Mouse (Mus musculus): Measurements from ENCODE around the gene Atp6v1g2. TPM values are rescaled to one million over a fixed set of nuclear protein-coding genes. Genes with fewer than 3 reads are reported as not detected.

Gene Atp6v1g2
- total and polyA plus RNA-seq, 2 experiments from 2014 or later, result 117 to 210 TPM

GRCm38 (mm10) chr17:35236996-35237395 is 3.5 kb downstream of the Atp6v1g2 start:
- TF ChIP-seq CTCF (IDR thresholded peaks at IDR 0.05), result no peak
- DNase-seq (ENCODE audit: low spot score), result no peak
- Histone ChIP-seq H3K9me3 (ENCODE audit: low read length) (no peaks in the 10 kb centered on the region), H3K4me3 (ENCODE audit: low read depth, low read length) (peak overlapping the region; percentile 42), H3K27ac (ENCODE audit: low read depth, low read length) (peak overlapping the region; percentile 92), H3K4me1 (ENCODE audit: insufficient read depth, low read length) (peaks cover 5% of the 10 kb centered on the region; the same call in 1 of the 2 replicates), H3K27me3 (ENCODE audit: insufficient read depth, low read length) (no peaks in the 10 kb centered on the region), H3K4me2 (ENCODE audit: low read depth, low read length, poor library complexity, severe bottlenecking) (peak overlapping the region; percentile 89), H3K36me3 (ENCODE audit: insufficient read depth, low read length) (0 out of 2 replicates have a peak, but pooled peaks cover 15% of the 10 kb centered on the region), H3K9ac (replicated peaks; ENCODE audit: low read length, poor library complexity, severe bottlenecking) (peak overlapping the region; percentile 66)
- 63% methylated on average over 9 of the region's 9 CpGs for WGBS
- no peak for ATAC-seq (ENCODE audit: low FRiP score)

GRCm38 (mm10) chr17:35237504-35237903 is 4.0 kb downstream of the Atp6v1g2 start:
- no peak overlapping the region for H3K27ac ChIP-seq (ENCODE audit: low read depth, low read length)
- H3K9me3 ChIP-seq (ENCODE audit: low read length), result no peaks in the 10 kb centered on the region
- peak overlapping the region; percentile 42 for H3K4me3 ChIP-seq (ENCODE audit: low read depth, low read length)
- ATAC-seq (ENCODE audit: low FRiP score), result no peak
- peak overlapping the region; percentile 66; the same call in 1 of the 2 replicates for H3K9ac ChIP-seq (replicated peaks; ENCODE audit: low read length, poor library complexity, severe bottlenecking)
- TF ChIP-seq CTCF (IDR thresholded peaks at IDR 0.05), result no peak
- H3K4me2 ChIP-seq (ENCODE audit: low read depth, low read length, poor library complexity, severe bottlenecking), result peak overlapping the region; percentile 89
- DNase-seq (ENCODE audit: low spot score), result no peak
- 88% methylated on average over 12 of the region's 12 CpGs for WGBS
- H3K4me1 ChIP-seq (ENCODE audit: insufficient read depth, low read length), result peaks cover 5% of the 10 kb centered on the region; the same call in 1 of the 2 replicates
- 0 out of 2 replicates have a peak, but pooled peaks cover 14% of the 10 kb centered on the region for H3K36me3 ChIP-seq (ENCODE audit: insufficient read depth, low read length)
- no peaks in the 10 kb centered on the region for H3K27me3 ChIP-seq (ENCODE audit: insufficient read depth, low read length)

DNA sequence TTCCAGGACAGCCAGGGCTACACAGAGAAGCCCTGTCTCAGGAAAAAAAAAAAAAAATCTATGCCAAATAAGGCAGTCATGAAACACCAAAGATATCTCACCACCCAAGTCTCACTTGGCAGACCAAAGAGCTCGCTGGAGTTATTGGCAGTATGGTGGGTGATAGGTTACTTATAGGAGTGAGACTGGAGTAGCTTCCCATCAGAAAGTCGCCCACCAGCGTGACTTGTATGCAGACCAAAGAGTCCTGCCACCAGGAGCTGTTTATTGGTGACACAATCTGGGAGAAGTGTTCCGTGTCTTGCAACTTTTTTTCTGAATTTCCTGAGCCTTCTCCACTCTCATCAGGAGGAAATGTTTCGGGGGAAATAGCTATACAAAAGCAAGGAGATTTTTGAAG is 6.2 kb downstream of the Atp6v1g2 start:
- peaks cover 15% of the 10 kb centered on the region; the same call in 1 of the 2 replicates for H3K4me1 ChIP-seq (ENCODE audit: insufficient read depth, low read length)
- no peak for ATAC-seq (ENCODE audit: low FRiP score)
- no peaks in the 10 kb centered on the region for H3K27me3 ChIP-seq (ENCODE audit: insufficient read depth, low read length)
- H3K27ac ChIP-seq (ENCODE audit: low read depth, low read length), result no peak overlapping the region
- WGBS, result 85% methylated on average over 5 of the region's 5 CpGs
- no peak overlapping the region for H3K4me3 ChIP-seq (ENCODE audit: low read depth, low read length)
- H3K9me3 ChIP-seq (ENCODE audit: low read length), result no peaks in the 10 kb centered on the region
- no peak overlapping the region for H3K9ac ChIP-seq (replicated peaks; ENCODE audit: low read length, poor library complexity, severe bottlenecking)
- no peak overlapping the region for H3K4me2 ChIP-seq (ENCODE audit: low read depth, low read length, poor library complexity, severe bottlenecking)
- DNase-seq (ENCODE audit: low spot score), result no peak
- TF ChIP-seq CTCF (IDR thresholded peaks at IDR 0.05), result no peak
- H3K36me3 ChIP-seq (ENCODE audit: insufficient read depth, low read length), result peaks cover 12% of the 10 kb centered on the region

GRCm38 (mm10) chr17:35240384-35241304 is 7.2 kb downstream of the Atp6v1g2 start:
- peak; percentile 42 for DNase-seq (ENCODE audit: low spot score)
- Histone ChIP-seq H3K9me3 (ENCODE audit: low read length) (no peaks in the 10 kb centered on the region), H3K9ac (replicated peaks; ENCODE audit: low read length, poor library complexity, severe bottlenecking) (peak overlapping the region; percentile 97), H3K4me2 (ENCODE audit: low read depth, low read length, poor library complexity, severe bottlenecking) (peak overlapping the region; percentile 52), H3K4me1 (ENCODE audit: insufficient read depth, low read length) (peaks cover 11% of the 10 kb centered on the region; the same call in 1 of the 2 replicates), H3K27me3 (ENCODE audit: insufficient read depth, low read length) (no peaks in the 10 kb centered on the region), H3K4me3 (ENCODE audit: low read depth, low read length) (peak overlapping the region; percentile 82), H3K36me3 (ENCODE audit: insufficient read depth, low read length) (peaks cover 20% of the 10 kb centered on the region), H3K27ac (ENCODE audit: low read depth, low read length) (peak overlapping the region; percentile 99)
- 0 out of 2 replicates have a peak, but pooled peaks have one; percentile 1 for ATAC-seq (ENCODE audit: low FRiP score)
- no peak for TF ChIP-seq CTCF (IDR thresholded peaks at IDR 0.05)
- WGBS, result 18% methylated on average over 12 of the region's 12 CpGs

DNA sequence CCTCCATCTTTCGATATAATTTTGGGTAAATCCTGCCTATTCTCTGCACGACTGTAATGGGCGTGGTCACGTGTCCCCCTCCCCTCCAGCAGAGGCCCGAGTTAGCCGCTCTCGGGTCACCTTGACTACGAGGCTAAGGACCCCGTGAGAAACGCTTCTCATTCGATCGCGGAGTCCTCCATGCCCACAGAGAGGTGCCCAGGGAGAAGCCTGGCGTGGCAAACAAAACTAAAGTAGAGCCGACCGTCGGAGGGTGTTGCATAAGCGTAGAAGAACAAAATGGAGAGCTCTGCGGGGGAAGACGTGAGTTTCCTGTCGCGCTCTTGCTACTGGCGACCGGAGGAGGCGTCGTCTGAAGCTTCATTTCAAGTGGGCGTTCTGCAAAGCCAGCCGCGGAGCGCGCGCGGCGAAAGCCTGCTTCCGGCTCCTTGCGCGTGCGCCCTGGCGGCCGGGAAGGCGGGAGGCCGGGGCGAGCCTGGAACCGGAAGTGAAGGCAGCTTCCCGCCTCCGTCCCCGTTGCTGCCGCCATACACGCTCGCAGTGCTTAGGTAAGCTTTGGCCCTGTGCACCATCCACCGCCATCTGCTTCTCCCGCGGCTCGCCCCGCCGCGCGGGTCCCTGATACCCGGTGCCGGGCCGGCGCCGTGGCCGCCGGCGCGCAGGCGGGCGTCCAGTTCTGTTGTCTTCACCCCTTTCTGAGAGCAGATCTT is 8.0 kb downstream of the Atp6v1g2 start, which contains the start of gene Ddx39b:
Ddx39b (plus strand) TSS at position 442 of the 710 bp plus-strand sequence.
- H3K4me2 ChIP-seq (ENCODE audit: low read depth, low read length, poor library complexity, severe bottlenecking), result peak within 1 kb of the TSS; percentile 73
- peaks cover 28% of the 10 kb centered on the region for H3K36me3 ChIP-seq (ENCODE audit: insufficient read depth, low read length)
- H3K9me3 ChIP-seq (ENCODE audit: low read length), result no peaks in the 10 kb centered on the region
- DNase-seq (ENCODE audit: low spot score) (peak; percentile 98), ATAC-seq (ENCODE audit: low FRiP score) (peak; percentile 90)
- H3K4me1 ChIP-seq (ENCODE audit: insufficient read depth, low read length), result peaks cover 11% of the 10 kb centered on the region; the same call in 1 of the 2 replicates
- under 1% methylated on average over 63 of the region's 69 CpGs for WGBS
- peak within 1 kb of the TSS; percentile 97 for H3K9ac ChIP-seq (replicated peaks; ENCODE audit: low read length, poor library complexity, severe bottlenecking)
- H3K4me3 ChIP-seq (ENCODE audit: low read depth, low read length), result peak within 1 kb of the TSS; percentile 82
- peak; percentile 38; the same call in 1 of the 2 replicates for TF ChIP-seq CTCF (IDR thresholded peaks at IDR 0.05)
- no peaks in the 10 kb centered on the region for H3K27me3 ChIP-seq (ENCODE audit: insufficient read depth, low read length)
- peak within 1 kb of the TSS; percentile 99 for H3K27ac ChIP-seq (ENCODE audit: low read depth, low read length)
